Mouse (Mus musculus): ENCODE results near the gene Mettl6.

Mettl6 gene

GRCm38 (mm10) chr14:31432424-31432823 is 62.4 kb downstream of the Mettl6 start:
- no peak for DNase-seq (ENCODE audit: low spot score)

GRCm38 (mm10) chr14:31431789-31432330 is 63.0 kb downstream of the Mettl6 start:
- no peak for DNase-seq (ENCODE audit: low spot score)

GRCm38 (mm10) chr14:31429004-31429395 is 65.8 kb downstream of the Mettl6 start:
- DNase-seq (ENCODE audit: low spot score), result no peak

GRCm38 (mm10) chr14:31428211-31429003 is 66.4 kb downstream of the Mettl6 start:
- DNase-seq (ENCODE audit: low spot score), result no peak
